Mouse (Mus musculus): ENCODE results near the gene Sco2. TPM values are rescaled to one million over a fixed set of nuclear protein-coding genes. Genes with fewer than 3 reads are reported as not detected.

Sco2 gene
- total and polyA plus RNA-seq, 3 experiments: 34.6 to 58.9 TPM; not detected in 1

DNA sequence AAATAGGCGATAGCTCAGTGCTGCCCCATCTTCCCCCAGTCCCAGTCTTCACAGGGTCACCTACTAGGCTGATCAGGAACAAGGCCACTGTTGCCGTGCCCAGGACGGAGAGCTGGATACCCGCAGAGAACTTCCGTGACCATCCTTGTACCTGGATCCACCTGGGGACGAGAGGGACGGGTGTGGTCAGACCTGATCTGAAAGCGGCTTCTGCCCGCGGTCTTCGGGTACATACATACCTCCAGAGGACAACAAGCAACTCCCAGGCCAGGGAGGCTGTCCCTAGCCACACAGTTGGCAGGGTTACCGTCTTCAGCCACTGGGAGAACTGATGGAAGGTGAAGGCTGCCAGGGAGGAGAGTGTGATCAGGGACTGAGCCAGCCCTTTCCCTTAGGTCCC lies 20.9 kb downstream of the Sco2 start:
- TF ChIP-seq ZMIZ1 (IDR thresholded peaks at IDR 0.05; ENCODE audit: low read depth, low read length) (no peak), RAD21 (IDR thresholded peaks at IDR 0.05; ENCODE audit: low read depth, low read length) (no peak), EP300 (IDR thresholded peaks at IDR 0.05; ENCODE audit: low read depth in 1 of 2, low read length in 2 of 2) (no peak)
- DNase-seq (ENCODE audit: low read depth, low spot score): no peak
- H3K9me3 ChIP-seq (replicated peaks; ENCODE audit: insufficient read depth, low read length): no peaks in the 10 kb centered on the region
- no peak overlapping the region for H3K9ac ChIP-seq (ENCODE audit: control insufficient read depth, low read depth, low read length, poor library complexity, severe bottlenecking)
- H3K27ac ChIP-seq (ENCODE audit: control insufficient read depth, low read depth, low read length): no peak overlapping the region
- H3K4me3 ChIP-seq (ENCODE audit: control insufficient read depth in 1 of 2, insufficient read depth in 1 of 2, low read depth in 2 of 2, low read length in 2 of 2): no peak overlapping the region
- H3K4me1 ChIP-seq (ENCODE audit: control insufficient read depth in 1 of 2, insufficient read depth in 2 of 2, low read length in 2 of 2): peaks cover 8 to 11% of the 10 kb centered on the region in 2 experiments; a peak in 3 of 4 replicates
- H3K27me3 ChIP-seq (ENCODE audit: control insufficient read depth in 1 of 2, insufficient read depth in 2 of 2, low read length in 2 of 2): no peaks in the 10 kb centered on the region
- H3K79me2 ChIP-seq (ENCODE audit: control insufficient read depth, insufficient read depth, low read length, poor library complexity): peaks cover 31% of the 10 kb centered on the region
- peaks cover 0 to 11% of the 10 kb centered on the region in 2 experiments; a peak in 3 of 4 replicates for H3K36me3 ChIP-seq (ENCODE audit: control insufficient read depth in 1 of 2, insufficient read depth in 2 of 2, low read length in 2 of 2)

DNA sequence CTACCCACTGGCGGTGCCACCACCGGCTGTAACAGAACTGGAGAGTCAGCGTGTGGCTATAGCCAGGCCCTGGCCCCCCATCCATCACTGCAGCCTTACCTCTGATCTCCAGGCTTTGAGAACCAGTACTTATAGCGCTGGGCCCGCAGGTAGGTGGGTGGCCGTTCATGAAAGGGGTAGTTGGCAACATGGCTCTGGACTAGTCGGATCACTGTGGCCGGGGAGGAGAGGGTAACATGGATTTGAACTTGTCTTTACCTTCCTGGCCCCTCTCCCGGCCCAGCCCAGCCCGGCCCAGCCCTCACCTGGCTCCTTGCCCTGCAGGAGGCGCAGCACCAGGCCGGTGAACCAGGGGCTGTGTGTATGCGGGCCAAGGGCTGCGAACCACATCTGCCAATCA lies 21.6 kb downstream of the Sco2 start:
- H3K27ac ChIP-seq (ENCODE audit: control insufficient read depth, low read depth, low read length): no peak overlapping the region
- no peak overlapping the region for H3K9ac ChIP-seq (ENCODE audit: control insufficient read depth, low read depth, low read length, poor library complexity, severe bottlenecking)
- H3K9me3 ChIP-seq (replicated peaks; ENCODE audit: insufficient read depth, low read length): no peaks in the 10 kb centered on the region
- DNase-seq (ENCODE audit: low read depth, low spot score): no peak
- TF ChIP-seq GATA1 (IDR thresholded peaks at IDR 0.05; ENCODE audit: low read depth, low read length): no peak
- TF ChIP-seq ZKSCAN1 (IDR thresholded peaks at IDR 0.05; ENCODE audit: low read depth, low read length): no peak
- TF ChIP-seq CHD2 (IDR thresholded peaks at IDR 0.05; ENCODE audit: low read length): no peak
- no peak for TF ChIP-seq BHLHE40 (IDR thresholded peaks at IDR 0.05; ENCODE audit: borderline replicate concordance, low read depth, low read length)
- no peak for TF ChIP-seq MAFK (IDR thresholded peaks at IDR 0.05; ENCODE audit: borderline replicate concordance, low read depth, low read length)
- TF ChIP-seq GABPA (IDR thresholded peaks at IDR 0.05; ENCODE audit: low read depth, low read length): no peak
- TF ChIP-seq MYC (IDR thresholded peaks at IDR 0.05; ENCODE audit: low read depth, low read length): no peak
- TF ChIP-seq CTCF (IDR thresholded peaks at IDR 0.05 in 2 of 3, conservative IDR thresholded peaks at IDR 0.05 in 1 of 3; ENCODE audit: control insufficient read depth in 1 of 3, insufficient read depth in 1 of 3, low read depth in 2 of 3, low read length in 3 of 3, poor library complexity in 1 of 3, severe bottlenecking in 1 of 3): no peak
- no peak for TF ChIP-seq UBTF (IDR thresholded peaks at IDR 0.05; ENCODE audit: borderline replicate concordance, insufficient read depth, low read depth, low read length)
- no peak for TF ChIP-seq MAX (IDR thresholded peaks at IDR 0.05; ENCODE audit: low read length)
- no peak for TF ChIP-seq RCOR1 (IDR thresholded peaks at IDR 0.05; ENCODE audit: low read depth, low read length)
- no peak for TF ChIP-seq RAD21 (IDR thresholded peaks at IDR 0.05; ENCODE audit: low read depth, low read length)
- no peak for TF ChIP-seq TAL1 (IDR thresholded peaks at IDR 0.05; ENCODE audit: low read length)
- TF ChIP-seq TBP (IDR thresholded peaks at IDR 0.05; ENCODE audit: low read depth, low read length): no peak
- TF ChIP-seq TCF12 (IDR thresholded peaks at IDR 0.05; ENCODE audit: low read depth, low read length): no peak
- TF ChIP-seq POLR2AphosphoS5 (IDR thresholded peaks at IDR 0.05; ENCODE audit: borderline replicate concordance, low read depth, low read length): no peak
- no peak for TF ChIP-seq JUND (IDR thresholded peaks at IDR 0.05; ENCODE audit: low read depth, low read length)
- no peak for TF ChIP-seq SIN3A (IDR thresholded peaks at IDR 0.05; ENCODE audit: low read length)
- TF ChIP-seq KAT2A (conservative IDR thresholded peaks at IDR 0.05; ENCODE audit: low read depth, low read length): no peak
- no peak for TF ChIP-seq E2F4 (IDR thresholded peaks at IDR 0.05; ENCODE audit: borderline replicate concordance, low read depth, low read length)
- no peaks in the 10 kb centered on the region for H3K27me3 ChIP-seq (ENCODE audit: control insufficient read depth in 1 of 2, insufficient read depth in 2 of 2, low read length in 2 of 2)
- peaks cover 25% of the 10 kb centered on the region for H3K79me2 ChIP-seq (ENCODE audit: control insufficient read depth, insufficient read depth, low read length, poor library complexity)
- H3K36me3 ChIP-seq (ENCODE audit: control insufficient read depth in 1 of 2, insufficient read depth in 2 of 2, low read length in 2 of 2): peaks cover 0 to 3% of the 10 kb centered on the region in 2 experiments; a peak in 2 of 4 replicates
- peaks cover 2 to 4% of the 10 kb centered on the region in 2 experiments; a peak in 3 of 4 replicates for H3K4me1 ChIP-seq (ENCODE audit: control insufficient read depth in 1 of 2, insufficient read depth in 2 of 2, low read length in 2 of 2)
- H3K4me3 ChIP-seq (ENCODE audit: control insufficient read depth in 1 of 2, insufficient read depth in 1 of 2, low read depth in 2 of 2, low read length in 2 of 2): no peak overlapping the region
